Mouse (Mus musculus) stomach, embryonic 14.5 days (tissue): ENCODE results near the gene Leo1. TPM values are rescaled to one million over a fixed set of nuclear protein-coding genes. Genes with fewer than 3 reads are reported as not detected.

Experiments
- ATAC-seq: fragments of 200-750 bp; cut with Nextera tagmentation; 2 replicates; pipeline ENCODE4 v1.8.0; 2017; ENCODE audit warnings: low read depth, moderate TSS enrichment; ENCODE audit not compliant: insufficient number of reproducible peaks, insufficient read depth, low FRiP score
- H3K27ac ChIP-seq: fragments of 300-500 bp; sonication (generic); 2 replicates; pipeline ENCODE4 v1.5.1; 2014; ENCODE audit warnings: mild to moderate bottlenecking, low read length, moderate library complexity, mixed read lengths
- H3K27me3 ChIP-seq: fragments of 300-500 bp; sonication (generic); 2 replicates; pipeline ENCODE4 v1.6.1; 2014; ENCODE audit warnings: low read length, control low read depth, mixed read lengths; ENCODE audit not compliant: control insufficient read depth, insufficient read depth
- H3K36me3 ChIP-seq: fragments of 300-500 bp; sonication (generic); 2 replicates; pipeline ENCODE4 v1.6.1; 2014; ENCODE audit warnings: mild to moderate bottlenecking, control low read depth, low read length, moderate library complexity, mixed read lengths; ENCODE audit not compliant: control insufficient read depth, insufficient read depth
- H3K4me1 ChIP-seq: fragments of 300-500 bp; sonication (generic); 2 replicates; pipeline ENCODE4 v1.6.1; 2014; ENCODE audit warnings: low read length, control low read depth, mixed read lengths; ENCODE audit not compliant: control insufficient read depth, insufficient read depth
- H3K4me2 ChIP-seq: fragments of 300-500 bp; sonication (generic); replicated peaks from 2 replicates; pipeline ENCODE4 v1.6.1; 2014; ENCODE audit warnings: low read depth, low read length, control low read depth
- H3K4me3 ChIP-seq: fragments of 300-500 bp; sonication (generic); 2 replicates; pipeline ENCODE4 v1.5.1; 2014; ENCODE audit warnings: low read depth, low read length, control low read depth
- H3K9ac ChIP-seq: fragments of 300-500 bp; sonication (generic); replicated peaks from 2 replicates; pipeline ENCODE4 v1.6.1; 2014; ENCODE audit warnings: low read depth, mild to moderate bottlenecking, control low read depth, low read length, moderate library complexity, mixed read lengths
- H3K9me3 ChIP-seq: fragments of 300-500 bp; sonication (generic); 2 replicates; pipeline ENCODE4 v1.6.1; 2016; ENCODE audit warnings: low read depth, low read length, control low read depth; ENCODE audit not compliant: control insufficient read depth
- WGBS: fragments of 180-500 bp; shearing (Covaris S2); extraction: QIAGEN DNeasy Blood & Tissue Kit; methylation state at CpG from one replicate; pipeline ENCODE4 v1.1.7; 2014; 5-methylcytosine and 5-hydroxymethylcytosine counted together
- polyA plus RNA-seq: library from polyadenylated mRNA; unstranded; fragments of >200 nt; fragmentation: Nextera tagmentation; extraction: Ambion mirVana; gene quantifications from 2 replicates; pipeline ENCODE4 v1.2.1, GENCODE M21; 2014

The Leo1 gene
- 39.0 and 39.6 TPM in 2 replicates for polyA plus RNA-seq

DNA sequence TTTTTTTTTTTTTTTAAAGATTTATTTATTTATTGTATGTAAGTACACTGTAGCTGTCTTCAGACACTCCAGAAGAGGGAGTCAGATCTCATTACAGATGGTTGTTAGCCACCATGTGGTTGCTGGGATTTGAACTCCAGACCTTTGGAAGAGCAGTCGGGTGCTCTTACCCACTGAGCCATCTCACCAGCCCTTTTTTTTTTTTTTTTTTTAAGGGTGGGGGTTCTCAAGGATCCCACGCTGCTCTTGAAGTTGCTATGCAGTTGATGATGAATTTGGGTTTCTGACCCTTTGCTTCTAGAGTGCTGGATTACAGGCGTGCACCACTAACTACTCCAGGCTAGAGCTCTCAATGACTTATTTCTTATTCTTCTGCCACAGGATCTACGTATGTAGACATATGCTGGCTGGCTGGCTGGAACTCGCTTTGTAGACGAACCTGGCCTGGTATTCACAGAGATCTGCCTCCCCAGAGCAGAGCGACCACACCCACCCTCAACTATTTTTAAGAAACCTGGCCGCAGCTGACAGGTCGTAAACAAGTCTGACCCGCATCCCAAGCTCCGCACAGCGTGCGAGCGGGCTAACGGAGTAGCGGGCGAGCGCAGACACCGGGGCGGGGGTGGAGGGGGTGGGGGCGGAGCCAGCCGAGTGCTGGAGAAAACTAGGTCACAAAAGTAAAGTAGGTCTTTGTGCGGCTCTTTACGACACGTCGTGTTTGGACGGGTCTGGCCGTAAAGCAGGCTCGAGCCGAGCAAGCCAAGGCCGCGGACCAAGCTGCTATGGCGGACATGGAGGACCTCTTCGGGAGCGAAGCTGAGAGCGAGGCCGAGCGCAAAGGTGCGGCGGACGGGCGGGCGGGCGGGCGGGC, at the start of gene Leo1:
Gene Leo1, plus strand, starts transcription at position 729 of the 871 bp plus-strand sequence.
- peak; percentile 93 for ATAC-seq
- H3K27ac ChIP-seq, result peak within 1 kb of the TSS; percentile 75
- H3K9me3 ChIP-seq, result no peaks in the 10 kb centered on the region
- H3K4me3 ChIP-seq, result peak within 1 kb of the TSS; percentile 84
- H3K4me1 ChIP-seq, result peaks cover 10% of the 10 kb centered on the region
- H3K9ac ChIP-seq, result peak within 1 kb of the TSS; percentile 75
- peaks cover 4% of the 10 kb centered on the region for H3K36me3 ChIP-seq
- no peaks in the 10 kb centered on the region for H3K27me3 ChIP-seq
- peak within 1 kb of the TSS; percentile 69 for H3K4me2 ChIP-seq
- 1% methylated on average over 44 of the region's 45 CpGs for WGBS

DNA sequence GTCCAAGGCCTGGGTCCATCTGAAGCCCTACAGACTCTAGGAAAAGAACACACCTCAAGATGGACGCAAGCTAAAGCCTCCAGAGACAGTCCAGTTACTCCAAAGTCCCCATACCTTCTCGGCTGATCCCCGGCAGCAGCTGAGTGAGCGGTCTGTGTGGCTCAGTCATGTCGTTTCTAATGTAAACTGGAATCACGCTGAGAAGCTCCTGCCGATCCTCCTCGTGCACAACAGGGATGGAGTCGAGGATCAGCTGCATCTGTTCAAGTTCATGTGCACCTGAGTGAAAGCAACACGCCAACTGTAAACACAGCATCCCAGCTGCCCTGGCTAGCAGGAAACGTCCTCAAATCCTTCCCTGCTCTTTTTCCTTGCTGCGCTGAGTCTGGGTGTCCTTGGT, 48.1 kb upstream of the Leo1 start:
- H3K4me1 ChIP-seq, result no peaks in the 10 kb centered on the region
- no peaks in the 10 kb centered on the region for H3K27me3 ChIP-seq
- no peak overlapping the region for H3K9ac ChIP-seq
- H3K9me3 ChIP-seq, result no peaks in the 10 kb centered on the region
- no peak overlapping the region for H3K4me3 ChIP-seq
- peaks cover 83% of the 10 kb centered on the region for H3K36me3 ChIP-seq
- WGBS, result 72% methylated on average over 12 of the region's 12 CpGs
- no peak for ATAC-seq
- no peak overlapping the region for H3K4me2 ChIP-seq
- no peak overlapping the region for H3K27ac ChIP-seq

DNA sequence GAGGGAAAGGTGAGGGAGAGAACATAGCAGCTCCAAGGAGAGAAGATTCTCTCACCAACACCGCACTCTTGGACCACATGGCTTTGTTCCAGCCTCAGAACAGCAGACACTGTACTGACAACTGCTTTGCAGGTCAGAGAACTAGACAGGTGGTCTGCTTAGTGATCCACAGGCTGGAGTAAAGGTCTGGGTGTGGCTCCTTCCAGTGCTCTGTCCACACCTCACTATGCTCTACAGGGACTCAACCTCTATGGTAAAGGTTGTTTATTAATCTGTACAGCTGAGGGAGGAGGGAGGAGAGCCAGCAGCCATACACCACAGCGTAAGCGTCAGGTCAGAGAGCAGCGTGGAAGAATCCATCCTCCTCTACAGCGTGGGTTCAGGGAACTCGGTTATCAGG, 45.4 kb upstream of the Leo1 start:
- Histone ChIP-seq H3K9ac (no peak overlapping the region), H3K36me3 (peaks cover 61% of the 10 kb centered on the region), H3K9me3 (no peaks in the 10 kb centered on the region), H3K4me1 (no peaks in the 10 kb centered on the region), H3K27ac (no peak overlapping the region), H3K4me3 (no peak overlapping the region), H3K4me2 (no peak overlapping the region), H3K27me3 (no peaks in the 10 kb centered on the region)
- no peak for ATAC-seq
- WGBS, result 83% methylated on average over 6 of the region's 6 CpGs

DNA sequence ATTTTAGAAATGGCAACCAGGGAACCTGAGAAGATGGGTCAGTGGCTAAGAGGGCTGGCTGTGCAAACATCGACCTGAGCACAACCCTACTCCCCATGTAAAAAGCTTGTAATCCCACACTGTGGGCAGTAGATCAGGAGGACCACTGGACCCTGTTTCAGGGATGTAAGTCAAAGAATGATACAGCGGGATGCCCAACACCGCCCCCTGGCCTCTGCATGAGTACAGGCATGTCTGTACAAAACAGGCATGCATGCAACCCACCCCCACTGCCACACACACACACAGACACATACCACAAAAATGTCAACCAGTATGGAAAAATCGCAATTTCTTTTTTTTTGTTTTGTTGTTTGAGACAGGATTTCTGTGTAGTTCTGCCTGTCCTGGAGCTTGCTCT, 42.3 kb upstream of the Leo1 start:
- peaks cover 36% of the 10 kb centered on the region for H3K36me3 ChIP-seq
- no peaks in the 10 kb centered on the region for H3K9me3 ChIP-seq
- no peaks in the 10 kb centered on the region for H3K27me3 ChIP-seq
- no peak overlapping the region for H3K27ac ChIP-seq
- peaks cover 6% of the 10 kb centered on the region; the same call in 1 of the 2 replicates for H3K4me1 ChIP-seq
- ATAC-seq, result no peak
- H3K4me3 ChIP-seq, result no peak overlapping the region
- 95% methylated on average over 4 of the region's 4 CpGs for WGBS
- no peak overlapping the region for H3K9ac ChIP-seq
- H3K4me2 ChIP-seq, result no peak overlapping the region

DNA sequence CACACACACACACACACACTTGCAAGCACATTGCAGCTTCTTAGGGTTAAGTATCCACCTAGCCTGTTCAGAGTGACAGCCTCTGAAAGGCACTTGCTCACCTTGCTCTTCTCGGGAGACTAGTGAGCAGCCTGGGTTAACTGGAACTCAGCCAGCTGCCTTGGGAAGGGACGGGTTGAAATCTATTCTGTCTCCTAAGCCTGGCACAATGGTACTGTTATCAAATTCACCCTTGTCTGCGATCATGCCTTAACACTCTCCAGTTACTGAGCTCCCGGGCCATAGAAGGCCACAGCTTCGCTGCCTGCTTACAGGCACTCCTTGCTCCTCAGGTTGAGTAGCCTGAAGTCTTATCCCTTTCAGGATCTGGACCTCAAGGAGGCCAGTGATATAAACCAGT, 40.7 kb upstream of the Leo1 start:
- Histone ChIP-seq H3K27ac (no peak overlapping the region), H3K36me3 (peaks cover 23% of the 10 kb centered on the region), H3K4me2 (no peak overlapping the region), H3K9me3 (no peaks in the 10 kb centered on the region), H3K4me1 (peaks cover 6% of the 10 kb centered on the region; the same call in 1 of the 2 replicates), H3K4me3 (no peak overlapping the region), H3K27me3 (no peaks in the 10 kb centered on the region), H3K9ac (no peak overlapping the region)
- no peak for ATAC-seq
- WGBS, result 61% methylated on average over 5 of the region's 5 CpGs

DNA sequence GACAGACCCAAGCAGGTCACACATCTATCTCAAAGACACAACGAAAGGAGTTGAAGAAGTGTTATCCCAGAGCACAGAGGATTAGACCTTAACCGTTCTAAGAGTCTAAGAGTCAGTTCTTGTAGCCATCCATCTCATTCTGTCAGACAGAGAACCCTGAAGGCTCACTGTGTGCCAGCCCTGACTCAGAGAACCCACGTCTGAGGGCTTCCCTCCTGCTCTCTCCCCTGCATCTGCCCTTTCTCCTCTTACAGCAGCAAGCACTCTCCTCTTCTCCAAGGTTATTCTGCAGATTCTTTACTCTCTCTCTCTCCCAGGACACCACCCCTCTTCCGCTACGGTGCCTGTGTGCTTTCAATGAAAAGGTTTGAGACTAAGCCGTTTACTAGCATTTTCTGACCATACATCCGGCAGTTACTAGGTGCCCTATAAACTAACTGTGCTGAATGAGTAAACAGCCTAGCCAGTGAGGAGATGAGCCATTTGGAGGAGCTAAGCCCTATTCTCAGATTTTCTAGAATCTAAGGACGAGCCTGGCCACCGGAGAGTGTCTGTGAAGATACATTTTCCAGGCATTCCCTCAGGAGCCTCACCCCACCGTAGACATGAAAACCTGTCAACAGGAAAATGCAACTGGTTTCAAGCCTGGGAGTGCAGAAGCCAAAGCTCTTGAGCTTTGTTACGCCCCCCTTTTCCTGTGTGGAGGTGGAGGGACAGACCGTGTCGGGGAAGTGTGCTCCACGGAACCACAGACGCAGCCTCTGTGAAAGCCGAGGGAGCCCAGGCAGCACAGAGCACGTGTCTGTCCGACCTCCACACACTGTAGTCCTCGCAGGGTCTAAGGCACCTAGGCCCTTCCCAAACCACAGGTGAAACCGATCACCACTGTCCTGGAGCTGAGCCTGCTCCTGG, 39.5 kb upstream of the Leo1 start:
- H3K27ac ChIP-seq, result no peak overlapping the region
- ATAC-seq, result no peak
- H3K4me2 ChIP-seq, result no peak overlapping the region
- WGBS, result 59% methylated on average over 20 of the region's 20 CpGs
- H3K9ac ChIP-seq, result no peak overlapping the region
- H3K4me3 ChIP-seq, result no peak overlapping the region
- peaks cover 12% of the 10 kb centered on the region for H3K36me3 ChIP-seq
- H3K9me3 ChIP-seq, result no peaks in the 10 kb centered on the region
- peaks cover 10% of the 10 kb centered on the region; the same call in 1 of the 2 replicates for H3K4me1 ChIP-seq
- no peaks in the 10 kb centered on the region for H3K27me3 ChIP-seq

DNA sequence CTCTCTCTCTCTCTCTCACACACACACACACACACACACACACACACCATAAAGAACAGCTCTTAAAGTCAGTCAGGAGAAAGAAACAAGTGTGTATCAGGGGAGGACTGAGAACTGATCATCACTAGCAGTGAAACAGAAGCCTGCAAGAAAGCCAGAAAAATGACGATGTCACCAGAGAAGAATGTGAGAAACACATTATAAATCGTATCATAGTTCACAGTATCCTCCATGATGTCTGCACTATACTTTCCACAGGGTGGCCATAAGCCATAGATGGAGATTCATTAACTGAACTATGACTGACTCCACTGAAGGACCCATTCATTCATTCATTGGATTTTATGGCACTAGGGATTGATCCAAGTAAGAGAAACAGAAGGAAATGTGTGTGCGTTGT, 37.8 kb upstream of the Leo1 start:
- Histone ChIP-seq H3K4me3 (no peak overlapping the region), H3K4me2 (no peak overlapping the region), H3K9me3 (no peaks in the 10 kb centered on the region), H3K9ac (no peak overlapping the region), H3K27ac (no peak overlapping the region), H3K36me3 (no peaks in the 10 kb centered on the region), H3K27me3 (no peaks in the 10 kb centered on the region), H3K4me1 (peaks cover 17% of the 10 kb centered on the region; the same call in 1 of the 2 replicates)
- ATAC-seq, result no peak
- WGBS, result 49% methylated on average over 3 of the region's 3 CpGs

DNA sequence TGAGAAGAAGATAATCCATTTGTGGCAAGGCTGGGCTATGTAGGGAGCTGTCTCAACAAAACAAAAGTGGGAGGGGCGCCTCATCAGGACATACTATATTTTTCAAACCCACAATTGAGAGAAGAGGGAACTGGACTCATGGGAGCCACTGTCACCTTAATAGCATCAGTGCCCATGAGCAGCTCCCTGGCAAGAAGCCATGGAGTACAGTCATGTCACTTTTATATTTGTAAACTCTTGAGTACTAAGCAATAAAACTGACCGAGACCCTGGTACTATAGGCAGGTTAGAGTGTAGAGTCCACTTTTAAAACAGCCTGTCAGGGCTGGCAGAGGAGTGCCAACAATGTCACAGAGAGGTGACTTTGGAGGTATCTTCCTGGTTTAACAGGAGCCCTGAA, 35.2 kb upstream of the Leo1 start:
- Histone ChIP-seq H3K36me3 (no peaks in the 10 kb centered on the region), H3K9ac (no peak overlapping the region), H3K4me1 (peaks cover 24% of the 10 kb centered on the region; the same call in 1 of the 2 replicates), H3K27me3 (no peaks in the 10 kb centered on the region), H3K4me2 (no peak overlapping the region), H3K27ac (no peak overlapping the region), H3K4me3 (no peak overlapping the region), H3K9me3 (no peaks in the 10 kb centered on the region)
- whole genome bisulfite sequencing, result 82% methylated on average over 2 of the region's 2 CpGs
- ATAC-seq, result no peak
